Mouse (Mus musculus): ENCODE data around the gene Luc7l. TPM values are rescaled to one million over a fixed set of nuclear protein-coding genes. Genes with fewer than 3 reads are reported as not detected.
"Not testable (repeated sequence)": the region's sequence is repeated elsewhere in the genome, so short reads cannot be mapped to it uniquely, and the experiment has no call there.

The Luc7l gene
- total RNA-seq, 2 experiments from 2014 or later = 69.9 to 100 TPM

DNA sequence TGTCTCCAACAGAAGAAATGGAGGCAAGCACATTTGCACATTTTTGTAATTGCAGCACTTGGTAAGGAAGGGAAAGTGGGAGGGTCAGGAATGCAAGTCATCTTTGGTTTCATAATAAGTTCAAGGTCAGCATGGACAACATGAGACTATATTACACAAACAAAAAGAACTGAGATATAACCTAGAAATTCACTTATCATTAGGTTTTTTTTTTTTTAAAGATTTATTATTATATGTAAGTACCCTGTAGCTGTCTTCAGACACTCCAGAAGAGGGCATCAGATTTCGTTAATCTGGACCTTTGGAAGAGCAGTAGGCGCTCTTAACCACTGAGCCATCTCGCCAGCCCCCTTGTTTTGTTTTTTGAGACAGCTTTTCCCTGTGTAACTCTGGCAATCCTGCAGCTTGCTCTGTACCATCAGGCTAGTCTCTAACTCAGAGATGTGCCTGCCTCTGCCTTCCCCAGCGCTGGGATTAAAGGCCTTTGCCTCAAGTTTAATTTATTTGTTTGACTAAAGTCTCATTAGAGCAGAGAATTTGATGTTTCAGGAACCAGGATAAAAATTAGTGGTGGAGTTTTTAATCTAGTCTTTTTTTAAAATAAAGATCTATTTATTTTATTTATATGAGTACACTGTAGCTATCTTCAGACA lies 684 bp upstream of the Luc7l start:
- ATAC-seq (replicated peaks; ENCODE audit: poor library complexity) = no peak

DNA sequence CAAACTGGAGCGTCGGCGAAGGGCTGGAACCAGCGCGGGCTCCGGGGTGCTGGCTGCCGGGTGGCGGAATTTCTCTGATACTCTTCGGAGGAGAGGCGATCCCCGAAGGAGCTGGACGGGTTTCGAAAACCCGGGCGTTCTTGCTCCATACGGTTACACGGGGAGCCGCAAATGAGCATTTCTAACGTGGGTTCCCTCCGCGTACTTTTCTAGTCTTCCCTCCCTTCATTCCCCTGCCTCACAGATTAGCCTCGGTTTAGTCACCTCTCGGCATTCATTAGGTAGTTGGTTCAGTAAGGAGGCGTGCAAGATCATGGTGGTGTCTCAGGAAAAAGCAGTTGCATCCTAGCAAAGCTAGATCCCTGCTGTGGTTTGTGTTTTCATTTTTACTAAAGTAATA lies 703 bp downstream of the Luc7l start:
- ATAC-seq (replicated peaks; ENCODE audit: poor library complexity) = no peak

DNA sequence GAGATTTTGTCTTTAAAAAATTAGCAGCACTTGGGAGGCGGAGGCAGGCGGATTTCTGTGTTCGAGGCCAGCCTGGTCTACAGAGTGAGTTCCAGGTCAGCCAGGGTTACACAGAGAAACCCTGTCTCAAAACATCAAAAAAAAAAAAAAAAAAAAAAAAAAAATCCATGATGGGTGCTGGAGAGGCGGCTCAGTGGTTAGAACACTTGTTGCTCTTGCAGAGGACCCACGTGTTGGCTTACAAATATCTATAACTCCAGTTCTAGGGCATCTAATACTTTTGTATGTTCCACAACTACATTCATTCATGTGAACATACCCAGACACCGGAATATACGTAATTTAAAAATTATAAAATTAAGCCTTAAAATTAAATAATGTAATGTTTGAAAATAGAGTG lies 2.6 kb downstream of the Luc7l start:
- no peak for ATAC-seq (replicated peaks; ENCODE audit: poor library complexity)

DNA sequence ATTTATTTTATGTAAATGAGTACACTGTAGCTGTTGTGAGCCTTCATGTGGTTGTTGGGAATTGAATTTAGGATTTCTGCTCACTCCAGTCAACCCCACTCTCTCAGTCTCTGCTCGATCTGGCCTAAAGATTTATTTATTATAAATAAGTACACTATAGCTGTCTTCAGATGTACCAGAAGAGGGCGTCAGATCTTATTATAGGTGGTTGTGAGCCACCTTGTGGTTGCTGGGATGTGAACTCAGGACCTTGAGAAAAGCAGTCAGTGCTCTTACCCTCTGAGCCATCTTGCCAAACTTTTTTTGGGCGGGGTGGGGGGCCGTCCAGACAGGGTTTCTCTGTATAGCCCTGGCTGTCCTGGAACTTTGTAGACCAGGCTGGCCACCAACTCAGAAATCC lies 9.1 kb downstream of the Luc7l start:
- no peak for ATAC-seq (replicated peaks; ENCODE audit: poor library complexity)

DNA sequence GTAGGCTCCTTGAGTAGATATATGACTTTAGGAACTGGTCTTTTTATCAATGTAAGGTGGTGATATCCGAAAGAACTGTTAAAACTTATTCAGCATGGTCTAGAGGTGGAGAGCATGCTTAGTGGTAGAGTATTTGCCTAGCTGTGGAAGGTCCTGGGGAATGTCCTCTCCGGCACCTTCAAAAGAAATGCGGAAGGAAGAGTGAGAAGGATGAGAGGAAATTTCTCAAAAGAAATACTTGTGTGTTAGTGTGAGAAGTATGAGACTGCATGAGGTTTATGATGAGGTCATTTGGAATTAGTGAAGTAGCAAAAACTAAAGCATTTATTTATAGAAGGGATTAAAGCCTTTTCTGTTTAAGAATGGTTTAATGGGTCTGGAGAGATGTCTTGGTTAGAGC lies 9.7 kb downstream of the Luc7l start:
- ATAC-seq (replicated peaks; ENCODE audit: poor library complexity) = no peak

DNA sequence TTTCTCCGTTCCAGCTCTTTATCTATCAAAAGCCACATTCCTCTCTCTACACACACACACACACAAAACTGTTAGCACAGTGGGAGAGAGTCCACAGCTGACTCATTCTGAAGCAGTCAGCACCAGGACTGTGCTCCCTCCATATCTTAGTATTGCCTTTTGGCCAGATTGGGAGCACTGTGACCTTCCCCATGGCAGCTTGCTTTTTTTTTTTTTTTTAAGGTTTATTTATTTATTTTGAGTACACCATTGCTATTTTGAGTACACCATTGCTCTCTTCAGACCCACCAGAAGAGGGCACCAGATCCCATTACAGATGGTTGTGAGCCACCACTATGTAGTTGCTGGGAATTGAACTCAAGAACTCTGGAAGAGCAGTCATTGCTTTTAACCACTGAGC lies 16.2 kb downstream of the Luc7l start:
- ATAC-seq (replicated peaks; ENCODE audit: poor library complexity) = no peak; the same call in 1 of the 2 replicates

DNA sequence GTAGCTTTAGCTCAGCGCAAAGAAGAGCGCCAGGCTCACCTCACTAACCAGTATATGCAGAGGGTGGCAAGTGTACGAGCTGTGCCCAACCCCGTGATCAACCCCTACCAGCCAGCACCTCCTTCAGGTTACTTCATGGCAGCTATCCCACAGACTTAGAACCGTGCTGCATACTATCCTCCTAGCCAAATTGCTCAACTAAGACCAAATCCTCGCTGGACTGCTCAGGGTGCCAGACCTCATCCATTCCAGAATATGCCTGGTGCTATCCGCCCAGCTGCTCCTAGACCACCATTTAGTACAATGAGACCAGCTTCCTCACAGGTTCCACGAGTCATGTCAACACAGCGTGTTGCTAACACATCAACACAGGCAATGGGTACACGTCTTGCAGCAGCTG lies 16.9 kb downstream of the Luc7l start:
- not testable (repeated sequence) for ATAC-seq (replicated peaks; ENCODE audit: poor library complexity)

DNA sequence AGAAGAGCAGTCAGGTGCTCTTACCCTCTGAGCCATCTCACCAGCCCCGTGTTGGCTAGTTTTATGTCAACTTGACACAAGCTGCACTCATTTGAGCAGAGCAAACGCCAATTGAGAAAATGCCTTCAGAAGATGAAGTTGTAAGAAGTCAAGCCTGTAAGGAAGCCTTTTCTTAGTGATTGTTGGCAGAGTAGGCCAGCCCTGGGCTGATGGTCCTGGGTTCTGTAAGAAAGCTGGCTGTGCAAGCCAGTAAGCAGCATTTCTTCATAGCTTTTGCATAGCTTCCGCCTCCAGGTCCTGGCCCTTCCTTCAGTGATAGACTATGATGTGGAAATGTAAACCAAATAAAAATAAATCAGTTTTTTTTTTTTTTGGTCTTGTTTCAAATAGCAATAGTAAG lies 19.9 kb downstream of the Luc7l start:
- no peak for ATAC-seq (replicated peaks; ENCODE audit: poor library complexity)

DNA sequence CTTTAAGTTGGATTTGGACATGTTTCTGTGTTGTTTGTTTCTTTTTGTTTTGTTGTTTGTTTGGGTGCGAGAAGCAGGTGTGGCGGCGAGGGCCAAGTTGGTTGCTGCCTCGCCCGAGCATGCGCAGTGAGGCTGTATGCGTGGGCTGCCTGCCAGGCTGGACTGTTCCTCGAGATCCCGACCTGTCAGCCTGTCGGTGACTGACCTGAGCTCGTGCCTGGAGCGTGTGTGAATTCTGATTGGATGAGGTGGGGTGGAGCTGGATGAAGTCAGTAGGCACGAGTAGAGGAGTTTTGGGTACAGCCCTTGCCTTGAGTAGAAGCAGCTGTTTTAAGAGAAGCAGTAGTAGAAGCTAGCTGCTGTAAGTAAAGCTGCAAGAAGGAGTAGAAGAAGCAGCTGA lies 23.2 kb downstream of the Luc7l start:
- ATAC-seq (replicated peaks; ENCODE audit: poor library complexity) = no peak

DNA sequence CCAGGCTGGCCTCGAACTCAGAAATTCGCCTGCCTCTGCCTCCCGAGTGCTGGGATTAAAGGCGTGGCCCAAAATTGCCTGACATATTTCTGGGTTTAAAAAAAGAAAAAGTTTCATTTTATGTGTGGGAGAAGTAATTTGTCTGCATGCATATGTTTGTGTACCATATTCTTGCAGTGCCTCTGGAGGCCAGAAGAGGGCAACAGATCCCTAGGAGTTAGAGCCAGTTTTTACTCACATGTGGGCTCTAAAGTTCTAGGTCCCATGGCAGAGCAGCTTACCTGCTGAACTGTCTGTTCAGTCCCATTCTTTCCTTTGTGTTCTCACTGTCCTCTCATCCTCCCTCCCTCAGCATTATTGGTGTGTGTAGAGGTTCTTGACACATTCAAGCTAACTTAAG lies 24.0 kb downstream of the Luc7l start:
- peak; percentile 79 for ATAC-seq (replicated peaks; ENCODE audit: poor library complexity)

DNA sequence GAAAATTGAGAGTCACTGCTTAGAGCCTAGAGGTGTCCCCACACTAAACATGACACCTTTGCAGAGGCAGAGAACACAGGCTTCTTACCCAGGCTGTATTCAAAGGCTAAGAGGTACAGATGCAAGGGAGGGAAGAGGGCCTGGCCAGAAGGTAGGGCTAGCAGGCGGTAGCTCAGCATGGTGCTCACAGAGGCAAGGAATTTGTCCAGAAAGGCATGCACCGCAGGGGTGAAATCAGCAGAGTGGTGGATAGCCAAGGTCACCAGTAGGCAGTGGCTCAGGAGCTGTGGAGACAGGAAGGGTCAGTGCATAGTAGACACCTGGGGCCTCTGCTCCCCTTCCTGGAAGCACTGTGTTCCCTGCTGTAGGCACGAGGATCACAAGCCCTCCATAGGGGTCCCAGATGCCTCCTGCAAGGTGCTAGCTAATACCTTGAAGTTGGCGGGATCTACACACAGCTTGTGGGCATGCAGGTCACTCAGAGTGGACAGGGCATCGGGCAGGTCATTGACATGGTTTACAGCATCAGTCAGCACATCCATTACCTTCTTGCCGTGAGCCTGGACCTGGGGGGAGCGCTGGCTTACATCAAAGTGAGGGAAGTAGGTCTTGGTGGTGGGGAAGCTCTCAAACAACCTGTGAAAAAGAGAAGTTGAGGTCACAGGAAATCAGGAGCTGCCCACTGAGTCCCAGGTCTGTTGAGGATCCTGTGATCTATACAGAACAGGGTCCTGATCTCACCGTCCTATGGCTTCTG lies 33.7 kb downstream of the Luc7l start:
- no peak for ATAC-seq (replicated peaks; ENCODE audit: poor library complexity)

DNA sequence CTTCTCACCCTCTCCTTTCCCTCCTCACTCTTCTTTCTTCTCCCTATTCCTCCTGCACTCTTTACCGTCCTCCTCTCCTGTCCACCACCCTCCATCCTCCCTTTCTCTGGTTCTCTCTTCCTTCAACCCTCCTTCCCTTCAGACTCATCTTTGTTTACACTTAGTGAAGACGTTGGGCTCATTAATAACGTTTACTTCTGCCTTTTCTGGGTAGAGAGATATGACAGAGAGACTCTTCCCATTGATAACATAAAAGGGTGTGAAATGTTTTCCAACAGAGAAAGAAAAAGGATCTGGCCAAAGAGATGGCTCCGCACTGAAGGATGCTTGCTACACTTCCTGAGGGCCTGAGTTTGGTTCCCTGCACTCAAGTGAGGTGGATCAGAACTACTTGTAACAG lies 36.8 kb downstream of the Luc7l start:
- ATAC-seq (replicated peaks; ENCODE audit: poor library complexity) = no peak

DNA sequence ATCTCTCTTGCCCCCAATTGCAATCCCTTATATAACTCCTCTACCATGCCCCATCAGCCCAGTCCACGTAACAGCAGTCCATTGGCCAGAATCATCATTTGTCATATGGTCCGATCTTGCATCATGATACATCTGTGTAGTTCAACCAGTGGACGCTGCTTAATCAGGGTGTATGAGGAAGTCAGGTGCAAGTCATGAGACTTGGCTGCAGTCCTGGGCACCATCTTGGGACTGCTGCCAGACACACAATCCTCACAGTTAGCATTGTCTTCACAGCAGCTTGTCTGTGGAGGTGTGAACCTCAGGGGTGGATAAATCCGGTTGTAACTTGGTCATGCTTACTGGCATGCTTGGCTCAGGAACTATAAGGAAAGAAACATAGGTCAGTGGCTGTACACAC lies 45.6 kb downstream of the Luc7l start:
- not testable (repeated sequence) for ATAC-seq (replicated peaks; ENCODE audit: poor library complexity)

DNA sequence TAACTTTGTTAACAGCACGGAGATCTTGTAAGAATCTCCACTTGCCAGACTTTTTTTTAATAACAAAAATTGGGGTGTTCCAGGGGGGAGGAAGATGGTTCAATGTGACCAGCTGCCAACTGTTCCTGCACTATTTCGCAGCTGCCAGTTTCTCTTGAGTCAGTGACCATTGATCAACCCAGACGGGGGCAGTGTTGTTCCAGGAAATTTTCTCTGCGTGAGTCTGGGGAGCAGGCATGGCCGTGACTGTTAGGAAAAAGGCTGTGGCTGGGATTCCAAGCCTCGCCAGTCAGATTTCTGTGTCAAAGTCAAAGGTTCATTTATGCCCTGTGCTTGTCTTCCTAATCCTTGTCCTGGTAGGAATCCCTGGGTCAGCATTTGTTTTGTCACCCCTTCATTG lies 61.6 kb downstream of the Luc7l start:
- 0 out of 2 replicates have a peak, but pooled peaks have one; percentile 55 for ATAC-seq (replicated peaks; ENCODE audit: poor library complexity)

DNA sequence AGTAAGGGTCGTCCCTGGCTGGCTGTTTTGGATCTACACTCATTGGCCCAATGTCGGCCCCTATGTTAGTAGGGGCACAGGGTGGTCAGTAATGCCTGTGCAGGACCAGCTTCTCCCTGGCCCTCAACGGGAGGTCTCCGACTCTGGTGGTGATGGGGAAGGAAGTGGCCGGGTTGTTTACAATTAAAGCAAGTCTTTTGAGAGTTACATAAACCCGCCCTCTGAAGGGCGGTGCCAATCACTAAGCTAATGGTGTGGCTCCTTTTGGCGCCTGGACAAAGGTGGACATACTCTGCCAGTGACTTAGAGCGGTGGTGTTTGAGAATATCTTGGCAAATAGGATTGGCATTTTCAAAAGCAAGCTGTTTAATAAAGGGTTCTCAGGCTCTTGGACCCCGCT lies 62.8 kb downstream of the Luc7l start:
- ATAC-seq (replicated peaks; ENCODE audit: poor library complexity) = no peak

DNA sequence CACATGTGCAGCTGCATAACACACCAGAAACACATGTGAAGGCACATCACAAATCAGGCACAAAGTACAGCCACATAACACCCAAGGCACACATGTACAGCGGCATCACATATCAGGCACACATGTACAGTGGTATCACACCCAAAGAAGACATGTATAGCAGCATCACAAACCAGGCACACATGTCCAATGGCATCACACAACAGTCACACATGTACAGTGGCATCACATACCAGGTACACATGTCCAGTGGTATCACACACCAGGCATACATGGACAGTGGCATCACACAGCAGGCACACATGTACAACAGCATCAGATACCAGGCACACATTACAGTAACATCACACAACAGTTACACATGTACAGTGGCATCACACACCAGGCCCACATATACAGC lies 65.7 kb downstream of the Luc7l start:
- no peak for ATAC-seq (replicated peaks; ENCODE audit: poor library complexity)

Other genes with a start within 250 kb of the Luc7l start
- gene Rab11fip3, start 183.3 kb upstream of the Luc7l start, total RNA-seq (2015) = 0.69 and 1.6 TPM in 2 replicates
- 0.83 and 1.9 TPM in 2 replicates for gene Rab11fip3, start 183.3 kb upstream of the Luc7l start, total RNA-seq (2017)
- gene Decr2, start 162.6 kb upstream of the Luc7l start, total RNA-seq (2015) = 2.9 and 5.3 TPM in 2 replicates
- gene Decr2, start 162.6 kb upstream of the Luc7l start, total RNA-seq (2017) = 10.1 and 11.7 TPM in 2 replicates
- 46.5 and 47.1 TPM in 2 replicates for gene Nme4, start 157.3 kb upstream of the Luc7l start, total RNA-seq (2015)
- gene Nme4, start 157.3 kb upstream of the Luc7l start, total RNA-seq (2017) = 42.7 and 45.4 TPM in 2 replicates
- 7.2 and 7.4 TPM in 2 replicates for gene Tmem8, start 139.6 kb upstream of the Luc7l start, total RNA-seq (2015)
- gene Tmem8, start 139.6 kb upstream of the Luc7l start, total RNA-seq (2017) = 4.9 and 8.6 TPM in 2 replicates
- 73.3 and 84.4 TPM in 2 replicates for gene Mrpl28, start 129.4 kb upstream of the Luc7l start, total RNA-seq (2015)
- gene Mrpl28, start 129.4 kb upstream of the Luc7l start, total RNA-seq (2017) = 40.7 and 46.4 TPM in 2 replicates
- gene Axin1, start 114.2 kb upstream of the Luc7l start, total RNA-seq (2015) = 26.2 and 34.6 TPM in 2 replicates
- 160 and 191 TPM in 2 replicates for gene Axin1, start 114.2 kb upstream of the Luc7l start, total RNA-seq (2017)
- gene Pdia2, start 53.8 kb upstream of the Luc7l start, total RNA-seq (2015) = 0.42 and 2.4 TPM in 2 replicates
- gene Pdia2, start 53.8 kb upstream of the Luc7l start, total RNA-seq (2017) = 3.6 and 3.9 TPM in 2 replicates
- 0.42 TPM in 1 of 2 replicates, not detected in the other for gene Rgs11, start 49.9 kb upstream of the Luc7l start, total RNA-seq (2015)
- 0.33 TPM in 1 of 2 replicates, not detected in the other for gene Rgs11, start 49.9 kb upstream of the Luc7l start, total RNA-seq (2017)
- 0.44 and 0.74 TPM in 2 replicates for gene Arhgdig, start 45.1 kb upstream of the Luc7l start, total RNA-seq (2015)
- 0.96 TPM in 1 of 2 replicates, not detected in the other for gene Arhgdig, start 45.1 kb upstream of the Luc7l start, total RNA-seq (2017)
- gene Fam234a, start 8.7 kb upstream of the Luc7l start, total RNA-seq (2015) = 5.1 and 5.5 TPM in 2 replicates
- 4.6 and 6.4 TPM in 2 replicates for gene Fam234a, start 8.7 kb upstream of the Luc7l start, total RNA-seq (2017)
- 1.6 and 2.2 TPM in 2 replicates for gene Neurl1b, start 161.9 kb downstream of the Luc7l start, total RNA-seq (2015)
- gene Neurl1b, start 161.9 kb downstream of the Luc7l start, total RNA-seq (2017) = 1.9 and 2.2 TPM in 2 replicates